Mouse (Mus musculus): Measurements from ENCODE around the gene Bckdha.

Gene Bckdha

DNA sequence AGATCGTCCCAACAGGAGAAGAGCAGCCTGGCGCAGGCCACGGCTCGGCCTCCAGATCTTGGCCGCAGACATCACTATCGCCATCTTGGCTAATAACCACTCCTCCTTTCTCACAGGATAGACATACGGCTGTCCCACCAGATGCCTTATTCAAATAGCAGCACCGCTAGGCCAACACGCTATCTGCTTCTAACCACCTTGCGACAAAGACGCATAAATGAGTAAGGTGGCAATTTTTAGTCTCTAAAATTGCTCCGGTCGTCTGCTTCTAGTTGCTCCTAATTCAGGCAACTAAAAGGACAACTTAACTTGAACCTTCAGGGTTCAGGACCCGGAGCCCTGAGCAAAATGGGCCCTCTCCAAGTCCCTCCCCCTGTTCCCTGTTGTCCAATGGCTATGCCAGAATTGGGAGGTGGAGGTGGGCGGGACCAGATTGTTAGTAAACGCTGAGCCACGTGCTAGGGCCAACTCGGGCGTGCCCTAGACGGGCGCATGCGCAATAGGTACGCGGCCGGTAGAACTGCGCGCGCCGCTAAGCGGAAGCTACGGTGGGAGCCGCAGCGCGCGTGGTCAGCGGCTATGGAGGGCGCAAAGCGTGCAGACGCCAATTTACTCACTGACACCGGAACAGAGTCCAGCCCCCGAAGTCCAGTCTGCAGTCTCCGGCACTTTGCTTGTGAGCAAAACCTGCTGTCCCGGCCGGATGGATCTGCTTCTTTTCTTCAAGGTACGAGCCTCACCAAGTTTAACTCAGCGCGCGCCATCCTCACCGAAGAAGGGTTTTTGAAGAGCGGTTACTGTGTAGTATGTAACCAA lies at the start of gene Bckdha, which contains the start of gene Exosc5:
TSS of gene Bckdha (minus strand) at position 325 of the 816 bp plus-strand sequence.
TSS of gene Exosc5 (plus strand) at position 508 of the 816 bp plus-strand sequence.
- in situ Hi-C loops (cut with MboI) = loop anchor here (5.0 kb wide), 1 partner anchor 37 kb away; no protein-coding TSS in a partner anchor

DNA sequence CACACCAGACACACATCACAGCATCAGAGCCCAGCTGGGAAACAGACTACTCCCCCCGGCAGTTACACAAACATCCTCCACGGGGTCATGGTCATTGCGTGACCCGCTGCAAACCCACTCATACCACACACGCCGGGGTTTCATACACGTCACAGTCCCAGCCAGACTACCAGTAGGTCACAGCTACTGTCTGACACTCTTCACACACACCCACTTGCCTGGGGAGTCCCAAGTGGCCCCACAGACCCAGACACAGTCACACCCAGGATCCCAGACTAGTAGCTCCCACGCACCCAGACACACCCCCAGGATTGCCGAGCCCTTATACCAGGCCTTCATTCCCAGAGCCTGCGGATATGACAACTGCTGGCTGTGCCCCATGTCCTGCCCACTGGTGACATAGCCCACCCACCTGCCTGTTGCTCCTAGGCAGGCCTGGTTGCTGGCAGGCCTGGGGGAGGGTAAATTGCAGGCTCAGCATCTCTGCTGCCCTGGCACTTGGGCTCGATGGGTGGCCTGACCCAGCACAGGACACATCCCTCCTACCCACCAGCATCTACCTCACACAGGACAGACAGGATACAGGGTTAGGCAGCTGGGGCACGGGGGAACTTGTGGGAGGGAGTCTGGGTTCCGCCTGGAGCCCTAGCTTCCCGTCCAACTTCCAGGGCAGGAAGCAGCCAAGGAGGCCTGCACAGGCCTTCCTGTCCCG lies 49.0 kb upstream of the Bckdha start:
- in situ Hi-C loops (cut with MboI) = no loop called here

DNA sequence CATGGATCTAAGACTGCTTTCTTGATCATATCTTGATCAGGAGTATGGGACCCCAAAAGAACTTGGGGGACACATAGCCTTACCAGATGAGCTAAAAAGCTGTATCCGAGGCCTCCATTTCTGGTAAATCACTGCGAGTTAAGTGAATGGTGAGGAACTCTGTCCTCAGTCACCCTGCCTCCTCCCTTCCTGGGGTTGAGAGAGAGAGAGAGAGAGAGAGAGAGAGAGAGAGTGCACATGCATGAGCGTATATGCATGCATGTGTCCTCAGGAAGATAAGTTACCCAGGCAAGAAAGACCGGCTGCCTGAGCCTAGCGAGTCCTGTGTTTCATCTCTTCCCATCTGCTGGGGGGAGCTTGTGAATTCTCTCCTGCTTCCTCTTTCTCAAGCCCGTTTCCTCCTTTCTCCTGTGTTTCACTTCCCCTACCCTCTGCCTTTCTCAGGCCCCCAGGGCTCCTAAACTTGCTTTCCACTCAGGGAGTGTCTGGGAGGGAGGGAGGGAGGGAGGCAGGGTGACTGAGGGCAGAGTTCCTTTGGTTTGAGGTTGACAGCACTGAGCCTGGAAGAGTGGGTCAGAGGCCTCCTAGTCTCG lies 47.9 kb upstream of the Bckdha start:
- in situ Hi-C loops (cut with MboI) = no loop called here

DNA sequence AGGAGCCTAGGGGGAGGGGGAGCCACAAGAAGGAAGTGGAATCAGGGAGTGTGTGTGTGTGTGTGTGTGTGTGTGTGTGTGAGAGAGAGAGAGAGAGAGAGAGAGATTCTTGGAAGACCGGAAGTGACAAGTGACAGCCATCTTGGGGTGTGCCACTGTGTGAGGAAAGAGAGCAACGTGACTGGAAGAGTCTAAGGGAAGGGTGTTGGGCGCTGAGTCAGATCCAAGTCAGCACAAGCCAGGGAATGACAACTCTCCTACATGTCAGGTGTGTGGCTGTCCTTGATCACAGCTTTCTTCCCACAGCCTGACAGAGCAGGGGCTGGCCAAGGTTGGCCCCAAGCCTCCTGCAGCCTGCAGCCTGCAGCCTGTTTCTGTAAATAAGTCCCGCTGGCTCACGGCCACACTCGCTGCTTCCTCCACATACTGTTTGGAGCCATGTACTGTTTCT lies 47.0 kb upstream of the Bckdha start:
- in situ Hi-C loops (cut with MboI) = no loop called here

- in situ Hi-C loops (cut with MboI) = no loop called here
Observed at GRCm38 (mm10) chr7:25704716-25705364, 46.1 kb upstream of the Bckdha start.

- in situ Hi-C loops (cut with MboI) = no loop called here
Observed at GRCm38 (mm10) chr7:25703793-25704494, 45.2 kb upstream of the Bckdha start.

GRCm38 (mm10) chr7:25702350-25702749 lies 43.6 kb upstream of the Bckdha start:
- in situ Hi-C loops (cut with MboI) = no loop called here

DNA sequence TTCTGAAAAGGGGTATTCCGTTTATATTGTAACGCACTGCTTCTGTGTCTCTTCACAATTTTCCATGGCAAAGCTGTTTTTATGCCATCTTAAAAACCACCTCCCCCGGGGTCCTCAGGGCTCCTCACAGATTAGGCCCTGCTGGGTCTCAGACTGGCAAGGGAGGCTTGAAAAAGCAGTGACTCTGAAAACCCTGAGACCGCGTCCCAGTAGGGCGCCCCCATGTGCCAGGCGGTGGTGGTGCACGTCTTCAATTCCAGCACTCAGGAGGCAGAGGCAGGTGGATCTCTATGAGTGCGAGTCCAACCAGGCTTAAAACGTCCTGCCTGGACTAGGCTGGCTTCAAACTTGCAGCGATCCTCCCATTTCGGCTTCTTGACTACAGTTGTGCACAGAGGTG lies 42.0 kb upstream of the Bckdha start:
- in situ Hi-C loops (cut with MboI) = no loop called here

GRCm38 (mm10) chr7:25699851-25700250 lies 41.1 kb upstream of the Bckdha start:
- in situ Hi-C loops (cut with MboI) = no loop called here

GRCm38 (mm10) chr7:25694104-25694503 lies 35.3 kb upstream of the Bckdha start:
- in situ Hi-C loops (cut with MboI) = no loop called here

- in situ Hi-C loops (cut with MboI) = no loop called here
Observed at GRCm38 (mm10) chr7:25690051-25690450, 31.3 kb upstream of the Bckdha start.

DNA sequence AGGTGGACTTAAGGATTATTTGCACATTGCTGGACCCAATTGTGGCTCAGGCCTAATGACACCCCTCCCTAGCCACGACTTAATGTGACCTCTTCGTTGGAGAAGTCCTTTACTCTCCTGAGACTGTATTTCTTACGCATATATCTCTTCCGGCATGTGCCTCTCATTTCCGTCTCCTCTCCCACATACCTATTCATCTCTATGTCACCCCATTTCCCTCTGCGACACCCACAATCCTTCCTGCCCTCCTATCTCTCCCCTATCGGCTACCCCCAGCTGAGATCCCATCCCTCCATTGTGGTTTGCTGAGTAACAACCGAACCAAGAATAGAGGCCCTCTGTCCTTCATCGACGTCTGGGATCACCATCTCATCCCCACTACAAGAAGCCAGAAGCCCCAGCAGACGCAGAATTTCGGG lies 30.8 kb upstream of the Bckdha start:
- in situ Hi-C loops (cut with MboI) = no loop called here

GRCm38 (mm10) chr7:25688810-25689586 lies 30.2 kb upstream of the Bckdha start:
- in situ Hi-C loops (cut with MboI) = no loop called here

DNA sequence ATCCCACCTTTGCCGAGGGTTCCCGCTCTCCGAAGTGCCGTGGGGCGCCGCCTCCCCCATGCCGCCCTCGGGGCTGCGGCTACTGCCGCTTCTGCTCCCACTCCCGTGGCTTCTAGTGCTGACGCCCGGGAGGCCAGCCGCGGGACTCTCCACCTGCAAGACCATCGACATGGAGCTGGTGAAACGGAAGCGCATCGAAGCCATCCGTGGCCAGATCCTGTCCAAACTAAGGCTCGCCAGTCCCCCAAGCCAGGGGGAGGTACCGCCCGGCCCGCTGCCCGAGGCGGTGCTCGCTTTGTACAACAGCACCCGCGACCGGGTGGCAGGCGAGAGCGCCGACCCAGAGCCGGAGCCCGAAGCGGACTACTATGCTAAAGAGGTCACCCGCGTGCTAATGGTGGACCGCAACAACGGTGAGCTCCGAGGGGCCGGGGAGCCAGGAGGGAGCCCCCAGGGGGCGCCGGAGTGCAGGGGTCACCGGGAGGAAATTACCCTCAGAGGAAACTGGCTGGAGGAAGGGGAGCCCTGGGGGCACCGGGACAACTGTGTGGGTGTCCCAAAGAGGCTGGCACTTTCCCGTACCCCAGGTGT lies 29.1 kb upstream of the Bckdha start:
- in situ Hi-C loops (cut with MboI) = no loop called here

DNA sequence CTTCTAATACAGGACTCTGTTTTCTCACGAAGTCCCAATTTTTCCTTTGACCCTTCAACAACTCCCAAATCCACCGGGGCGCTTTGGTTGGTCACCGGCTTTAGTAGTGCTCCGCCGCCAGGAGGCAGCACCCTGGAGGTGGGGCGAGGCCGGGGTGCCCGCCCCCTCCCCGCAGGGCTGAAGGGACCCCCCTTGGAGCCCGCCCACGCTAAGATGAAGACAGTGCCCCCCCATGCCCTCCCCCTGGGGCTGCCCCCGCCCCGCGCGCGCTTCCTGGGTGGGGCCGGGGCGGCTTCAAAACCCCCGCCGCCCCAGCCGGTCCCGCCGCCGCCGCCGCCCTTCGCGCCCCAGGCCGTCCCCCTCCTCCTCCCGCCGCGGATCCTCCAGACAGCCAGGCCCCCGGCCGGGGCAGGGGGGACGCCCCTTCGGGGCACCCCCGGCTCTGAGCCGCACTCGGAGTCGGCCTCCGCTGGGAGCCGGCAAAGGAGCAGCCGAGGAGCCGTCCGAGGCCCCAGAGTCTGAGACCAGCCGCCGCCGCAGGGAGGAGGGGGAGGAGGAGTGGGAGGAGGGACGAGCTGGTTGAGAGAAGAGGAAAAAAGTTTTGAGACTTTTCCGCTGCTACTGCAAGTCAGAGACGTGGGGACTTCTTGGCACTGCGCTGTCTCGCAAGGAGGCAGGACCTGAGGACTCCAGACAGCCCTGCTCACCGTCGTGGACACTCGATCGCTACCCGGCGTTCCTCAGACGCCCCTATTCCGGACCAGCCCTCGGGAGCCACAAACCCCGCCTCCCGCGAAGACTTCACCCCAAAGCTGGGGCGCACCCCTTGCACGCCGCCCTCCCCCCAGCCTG lies 28.1 kb upstream of the Bckdha start, which contains the start of gene Tgfb1:
TSS of gene Tgfb1 (plus strand) at position 323 of the 852 bp plus-strand sequence.
- in situ Hi-C loops (cut with MboI) = no loop called here

- in situ Hi-C loops (cut with MboI) = no loop called here
Observed at GRCm38 (mm10) chr7:25685926-25686470, 27.2 kb upstream of the Bckdha start.

DNA sequence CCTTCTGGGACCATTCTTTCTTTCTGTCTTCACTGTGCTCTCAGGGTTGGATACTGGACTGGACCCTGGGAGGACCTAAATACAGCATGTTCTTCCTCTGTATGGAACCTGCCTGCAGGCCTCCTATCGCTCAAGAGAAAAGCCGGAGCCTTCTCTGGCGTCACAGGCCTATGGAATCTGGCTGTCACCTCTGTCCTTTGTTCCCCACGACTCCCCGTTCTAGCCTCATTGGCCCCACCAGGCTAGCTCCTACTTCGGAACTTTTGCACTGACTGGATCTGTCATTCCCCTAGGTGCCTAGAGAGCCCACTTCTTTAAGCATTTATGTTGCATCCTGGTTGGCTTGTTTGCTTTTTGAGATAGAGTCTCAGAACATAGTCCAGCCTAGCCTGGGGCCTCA lies 25.9 kb upstream of the Bckdha start:
- in situ Hi-C loops (cut with MboI) = no loop called here

- in situ Hi-C loops (cut with MboI) = no loop called here
Observed at GRCm38 (mm10) chr7:25683474-25684180, 24.8 kb upstream of the Bckdha start.
